Mouse (Mus musculus) embryo, embryonic 10 days (tissue): Measurements from ENCODE around the gene Hist1h2ac.

ENCODE experiments used
- DNase-seq: peaks from one replicate; pipeline ENCODE4 v3.0.0-alpha.2; 2015; ENCODE audit warnings: low spot score

The Hist1h2ac gene

DNA sequence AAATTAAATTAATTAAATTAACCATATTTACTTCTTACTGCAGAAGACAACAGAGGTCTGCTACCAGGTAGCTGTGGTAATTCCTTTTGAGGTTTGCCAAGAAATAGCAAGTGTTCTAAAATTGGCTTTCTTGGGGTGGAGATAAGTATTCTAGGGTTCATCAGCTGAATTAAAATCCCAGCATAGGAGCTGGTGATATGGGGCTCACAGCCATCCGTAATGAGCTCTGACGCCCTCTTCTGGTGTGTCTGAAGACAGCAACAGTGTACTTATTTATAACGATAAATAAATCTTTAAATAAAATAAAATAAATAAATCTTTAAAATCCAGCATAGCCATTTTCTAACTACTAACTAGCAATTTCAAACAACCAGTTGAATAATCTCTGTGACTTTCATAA, 16.0 kb upstream of the Hist1h2ac start:
- no peak for DNase-seq

- DNase-seq, result no peak
Measured at GRCm38 (mm10) chr13:23698996-23699395, 15.2 kb upstream of the Hist1h2ac start.

- DNase-seq, result peak; percentile 95
Measured at GRCm38 (mm10) chr13:23698300-23698693, 14.5 kb upstream of the Hist1h2ac start, which contains the start of gene Hist1h4c. Gene Hist1h4c (minus strand): TSS chr13:23698454.

GRCm38 (mm10) chr13:23697491-23698299, 13.9 kb upstream of the Hist1h2ac start:
- peak; percentile 90 for DNase-seq

DNA sequence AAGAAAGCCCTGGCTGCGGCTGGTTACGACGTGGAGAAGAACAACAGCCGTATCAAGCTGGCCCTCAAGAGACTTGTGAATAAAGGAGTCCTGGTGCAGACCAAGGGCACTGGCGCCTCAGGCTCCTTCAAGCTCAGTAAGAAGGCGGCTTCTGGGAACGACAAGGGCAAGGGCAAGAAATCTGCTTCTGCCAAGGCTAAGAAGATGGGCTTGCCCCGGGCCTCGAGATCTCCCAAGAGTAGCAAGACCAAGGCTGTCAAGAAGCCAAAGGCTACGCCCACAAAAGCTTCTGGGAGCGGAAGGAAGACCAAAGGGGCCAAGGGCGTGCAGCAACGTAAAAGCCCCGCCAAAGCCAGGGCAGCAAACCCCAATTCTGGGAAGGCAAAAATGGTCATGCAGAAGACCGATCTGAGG, 12.3 kb upstream of the Hist1h2ac start:
- DNase-seq, result no peak

- DNase-seq, result no peak
Measured at GRCm38 (mm10) chr13:23695514-23695913, 11.8 kb upstream of the Hist1h2ac start, which contains the start of gene Hist1h1t. Gene Hist1h1t (plus strand): TSS chr13:23695814.

DNA sequence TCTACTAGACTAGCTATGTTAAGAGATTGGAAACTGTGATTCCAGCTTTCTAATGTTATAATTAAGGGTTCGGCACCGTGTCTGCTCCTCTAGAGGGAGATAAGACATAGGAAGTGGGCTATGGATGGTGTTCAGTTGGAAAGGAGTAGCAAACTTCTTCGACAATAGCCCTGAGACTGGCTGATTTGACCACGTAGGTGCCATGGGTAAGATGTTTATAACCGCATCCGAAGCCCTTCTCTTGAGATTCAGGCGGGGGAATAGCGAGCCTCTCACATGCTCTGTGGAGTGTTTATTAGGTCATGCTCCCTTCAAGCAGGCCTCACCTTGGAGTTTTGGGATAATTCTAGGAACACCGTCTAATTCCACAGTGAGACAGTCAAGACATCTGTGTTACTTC, 11.2 kb upstream of the Hist1h2ac start:
- DNase-seq, result no peak

DNA sequence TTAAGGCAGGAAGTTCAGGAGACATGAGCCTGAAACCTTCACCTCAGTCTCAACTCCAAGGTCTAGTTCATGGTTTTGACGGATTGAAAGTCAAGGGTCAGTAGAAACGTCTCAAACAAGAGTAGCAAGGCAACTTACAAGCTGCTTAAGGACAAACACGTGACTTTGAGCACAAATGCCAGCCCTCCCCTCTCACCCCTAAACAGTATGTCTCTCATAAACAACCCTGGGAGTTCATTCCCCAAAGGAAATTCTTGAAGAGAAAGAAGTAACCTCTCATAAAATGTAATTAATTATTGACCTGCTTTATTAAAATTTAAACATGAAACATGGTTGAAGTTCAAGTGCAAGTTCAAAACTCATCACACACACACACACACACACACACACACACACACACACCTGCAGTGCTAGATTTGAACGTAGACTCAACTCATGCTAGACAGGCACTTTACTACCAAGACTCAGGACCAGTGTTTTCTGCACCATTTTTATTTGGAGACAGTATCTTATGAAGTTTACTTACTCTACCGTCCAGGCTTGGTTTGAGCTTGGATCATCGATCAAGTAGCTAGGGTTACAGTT, 10.2 kb upstream of the Hist1h2ac start:
- no peak for DNase-seq

DNA sequence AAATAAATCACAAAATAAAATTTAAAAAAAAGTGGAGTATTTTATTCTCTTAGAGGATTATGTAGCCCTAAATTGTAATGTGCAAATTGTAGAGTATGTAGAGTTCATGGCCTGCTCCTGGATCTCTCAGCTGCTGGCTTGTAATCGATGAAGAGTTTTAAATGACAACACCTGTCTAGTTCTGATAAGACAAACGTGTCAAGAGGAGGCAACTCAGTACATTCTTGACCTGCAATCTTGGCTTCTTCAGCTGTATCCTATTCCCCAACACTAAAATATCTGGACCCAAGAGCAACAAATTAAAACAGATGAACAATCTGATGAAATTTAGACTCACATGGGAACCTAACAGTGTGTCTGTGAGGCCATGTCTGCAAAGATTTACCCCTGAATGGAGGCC, 5.7 kb upstream of the Hist1h2ac start:
- no peak for DNase-seq

DNA sequence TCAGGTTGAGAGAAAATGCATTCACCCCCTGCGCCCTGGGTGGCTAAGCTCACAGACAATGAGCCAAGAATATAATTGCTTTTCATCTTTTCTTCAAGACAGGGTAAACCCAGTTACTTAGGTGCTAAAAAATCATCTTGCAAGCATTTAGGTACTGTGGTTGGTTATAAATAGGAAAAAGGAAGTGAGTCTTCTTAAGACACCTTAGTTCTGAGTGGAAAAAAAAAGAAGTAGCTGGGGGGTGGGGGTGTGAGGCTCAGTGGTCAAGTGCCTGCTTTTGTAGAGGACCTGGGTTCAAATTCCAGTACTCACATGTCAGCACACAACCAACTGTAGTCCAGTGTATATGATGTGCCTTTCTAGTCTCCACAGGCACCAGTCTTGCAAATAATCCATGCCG, 5.2 kb upstream of the Hist1h2ac start:
- no peak for DNase-seq

GRCm38 (mm10) chr13:23687907-23688306, 4.2 kb upstream of the Hist1h2ac start:
- no peak for DNase-seq

GRCm38 (mm10) chr13:23687181-23687580, 3.4 kb upstream of the Hist1h2ac start:
- no peak for DNase-seq

GRCm38 (mm10) chr13:23685966-23686365, 2.2 kb upstream of the Hist1h2ac start:
- no peak for DNase-seq

DNA sequence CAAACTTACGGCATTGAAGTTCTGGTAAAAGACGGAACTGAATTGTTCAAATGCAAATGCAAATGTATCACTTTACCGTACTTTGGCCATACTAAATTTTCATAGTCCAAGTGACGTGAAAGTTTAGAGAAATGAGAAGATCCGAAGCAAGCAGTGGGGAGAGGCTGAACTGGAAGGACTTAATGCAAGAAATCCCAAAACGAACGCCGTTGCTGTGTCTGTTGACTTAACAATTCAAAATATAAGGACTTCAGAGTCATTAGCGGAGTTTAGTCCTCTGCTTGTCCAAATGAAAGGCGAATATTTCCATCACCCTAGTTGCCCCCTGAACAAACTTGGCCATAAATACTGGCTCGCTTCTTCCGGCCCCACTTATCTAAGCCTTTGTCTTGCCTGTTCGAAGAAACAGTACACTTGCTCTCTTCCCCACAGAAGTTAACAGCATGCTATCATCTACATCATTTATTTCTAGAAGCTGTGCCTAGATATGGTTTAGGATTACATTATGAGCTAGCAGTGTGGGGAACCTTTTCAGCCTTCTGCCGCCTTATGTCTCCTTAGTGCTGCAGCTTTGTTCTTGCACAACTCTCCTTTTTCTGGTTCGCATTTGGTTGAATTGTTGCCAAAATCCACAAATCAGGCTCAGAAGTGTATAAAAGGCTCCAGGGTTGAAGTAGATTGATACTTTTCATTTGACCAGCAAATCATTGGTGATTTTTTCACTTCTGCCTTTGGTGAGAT, 1.5 kb upstream of the Hist1h2ac start:
- peak; percentile 66 for DNase-seq

- DNase-seq, result peak; percentile 78
Measured at GRCm38 (mm10) chr13:23684295-23684945, 672 bp upstream of the Hist1h2ac start.

DNA sequence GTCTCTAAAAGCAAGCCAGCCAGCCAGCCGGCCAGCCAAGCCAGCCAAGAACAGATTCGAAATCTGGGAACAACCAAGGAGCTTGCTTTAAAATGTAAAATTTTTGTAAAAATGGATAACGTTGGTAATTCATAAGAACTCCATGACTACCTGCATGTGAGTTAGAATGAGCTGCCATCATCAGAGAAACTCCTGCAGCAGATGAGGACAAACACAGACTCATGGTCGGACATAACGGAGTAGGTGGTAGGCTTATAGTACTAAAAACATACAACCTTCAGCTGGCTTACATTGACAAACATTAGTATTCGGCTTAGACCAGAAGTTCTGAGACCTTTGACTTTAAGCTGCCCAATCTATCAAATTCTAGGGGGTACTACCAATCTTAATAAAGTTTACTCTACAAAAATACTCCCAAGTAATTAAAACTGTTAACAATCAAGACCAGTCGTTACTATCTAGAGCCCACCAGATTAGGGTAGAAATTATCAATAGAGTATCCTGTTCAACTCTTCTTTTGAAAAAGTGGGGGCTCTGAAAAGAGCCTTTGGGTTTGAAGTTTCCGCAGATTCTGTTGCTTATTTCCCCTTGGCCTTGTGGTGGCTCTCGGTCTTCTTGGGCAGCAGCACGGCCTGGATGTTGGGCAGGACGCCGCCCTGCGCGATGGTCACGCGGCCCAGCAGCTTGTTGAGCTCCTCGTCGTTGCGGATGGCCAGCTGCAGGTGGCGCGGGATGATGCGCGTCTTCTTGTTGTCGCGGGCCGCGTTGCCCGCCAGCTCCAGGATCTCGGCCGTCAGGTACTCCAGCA, 597 bp downstream of the Hist1h2ac start:
- peak; percentile 57 for DNase-seq

DNA sequence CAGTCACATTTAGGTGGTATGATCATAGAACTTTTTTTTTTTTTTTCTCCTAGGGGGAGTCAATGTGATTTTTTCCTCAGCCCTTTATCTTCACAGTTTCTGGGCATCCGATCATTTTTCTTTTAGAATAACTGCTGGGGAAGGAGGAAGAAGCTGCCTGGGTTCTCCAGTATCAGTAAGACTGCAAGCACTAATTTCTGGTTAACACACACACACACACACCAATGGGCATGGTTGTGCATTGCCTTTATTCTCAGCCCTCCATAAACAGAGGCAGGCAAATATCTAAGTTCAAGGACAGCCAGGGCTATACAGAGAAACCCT, 1.2 kb downstream of the Hist1h2ac start:
- peak; percentile 39 for DNase-seq

GRCm38 (mm10) chr13:23681990-23682582, 1.7 kb downstream of the Hist1h2ac start:
- DNase-seq, result peak; percentile 23

DNA sequence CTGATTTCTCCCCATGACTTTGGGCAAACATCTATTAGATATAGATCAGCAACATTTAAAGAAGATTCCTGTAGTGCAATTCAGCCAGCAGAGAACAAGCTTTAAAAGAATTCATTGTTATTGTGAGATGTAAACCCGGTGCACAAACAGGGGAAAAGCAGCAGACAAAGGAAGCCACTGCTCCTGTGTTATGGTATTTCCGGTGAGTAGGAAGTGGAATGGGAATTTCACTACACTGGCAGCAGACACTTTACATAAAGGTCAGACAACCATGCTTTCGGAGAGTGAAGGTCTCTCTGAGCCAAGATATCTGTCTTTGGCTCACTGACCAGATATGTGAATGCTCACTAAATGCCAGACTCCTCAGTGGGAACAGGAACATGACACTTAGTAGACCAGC, 21.2 kb downstream of the Hist1h2ac start:
- DNase-seq, result no peak

DNA sequence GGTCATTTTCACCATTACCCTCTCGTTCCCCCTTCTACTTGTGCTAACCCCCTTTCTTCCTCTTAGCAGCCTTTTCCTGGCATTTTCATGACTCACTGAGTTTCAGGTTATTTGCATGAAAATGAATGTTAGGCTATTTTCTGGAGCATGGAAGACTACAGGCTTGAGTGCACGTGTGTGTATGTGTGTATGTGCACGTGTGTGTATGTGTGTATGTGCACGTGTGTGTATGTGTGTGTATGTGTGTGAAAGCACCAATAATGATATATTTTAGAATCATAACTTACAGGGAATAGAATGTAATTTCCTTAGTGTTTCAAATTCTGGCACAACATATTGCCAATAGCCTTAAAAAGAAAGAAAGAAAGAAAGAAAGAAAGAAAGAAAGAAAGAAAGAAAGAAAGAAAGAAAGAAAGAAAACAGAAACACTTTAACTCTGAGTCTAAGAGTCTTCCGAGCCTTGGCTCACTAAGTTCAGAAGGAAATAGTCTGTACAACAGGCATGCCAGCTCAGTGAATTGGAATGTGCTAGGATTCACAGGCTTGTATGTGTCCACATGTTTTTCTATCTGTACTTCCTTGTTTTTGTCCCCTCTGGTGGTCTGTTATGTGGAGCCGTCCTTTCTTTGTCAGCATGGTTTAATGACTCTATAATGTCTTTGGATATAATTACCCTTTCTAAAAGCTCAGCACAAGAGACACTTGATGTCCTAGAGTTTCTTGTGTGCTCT, 23.9 kb downstream of the Hist1h2ac start:
- no peak for DNase-seq
